Mouse (Mus musculus) cortical plate, adult 2 months (tissue): ENCODE measurements around the gene Klk12.

Experiments used
- CTCF ChIP-seq: fragments of 200-500 bp; IDR thresholded peaks from 2 replicates; pipeline ENCODE4 v1.5.1; 2011; ENCODE audit warnings: mild to moderate bottlenecking, control low read depth, low read length; ENCODE audit not compliant: insufficient read depth; ENCODE audit errors: extremely low read depth
- POLR2A ChIP-seq: fragments of 200-500 bp; IDR thresholded peaks from 2 replicates; pipeline ENCODE4 v1.6.1; 2011; ENCODE audit warnings: mild to moderate bottlenecking, low read length, control low read depth; ENCODE audit not compliant: insufficient read depth; ENCODE audit errors: extremely low read depth

DNA sequence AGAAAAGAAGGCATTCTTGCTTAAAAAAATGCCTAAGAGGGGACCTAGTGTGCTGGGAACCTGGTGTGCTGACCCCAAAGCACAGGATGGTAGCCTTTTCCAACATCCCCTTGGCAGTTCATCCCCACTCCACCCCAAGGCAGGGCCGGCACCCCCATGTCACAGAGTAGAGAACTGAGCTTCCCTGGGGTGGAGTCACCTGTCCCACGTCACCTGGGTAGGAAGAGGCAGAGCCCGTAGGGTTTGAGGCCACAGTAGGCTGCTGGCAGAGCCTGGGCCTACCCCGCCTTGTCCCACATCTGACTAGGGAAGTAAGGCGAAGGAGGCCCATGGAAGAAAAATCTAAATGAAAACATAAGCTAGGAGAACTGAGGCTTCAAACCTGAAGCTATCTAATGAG lies 5.7 kb downstream of the Klk12 start, which contains the start of gene Klk11:
- no peak for TF ChIP-seq CTCF
- TF ChIP-seq POLR2A, result no peak
